Mouse (Mus musculus): ENCODE measurements around the gene Hoxa7. TPM values are rescaled to one million over a fixed set of nuclear protein-coding genes. Genes with fewer than 3 reads are reported as not detected.

Gene Hoxa7
- polyA plus RNA-seq, 1 experiment from 2014 or later = 102 TPM

GRCm38 (mm10) chr6:52218643-52219215 is 2.9 kb downstream of the Hoxa7 start:
- no peaks in the 10 kb centered on the region for H3K36me3 ChIP-seq
- peak overlapping the region; percentile 99 for H3K27ac ChIP-seq
- H3K9ac ChIP-seq = peak overlapping the region; percentile 100
- no peak for ATAC-seq (ENCODE audit: low FRiP score, low read depth)
- no peaks in the 10 kb centered on the region for H3K27me3 ChIP-seq (replicated peaks)
- H3K4me2 ChIP-seq (replicated peaks) = peak overlapping the region; percentile 99
- H3K9me3 ChIP-seq = no peaks in the 10 kb centered on the region
- WGBS = 3% methylated on average over 14 of the region's 14 CpGs
- H3K4me3 ChIP-seq = peak overlapping the region; percentile 82
- peaks cover 46% of the 10 kb centered on the region for H3K4me1 ChIP-seq

GRCm38 (mm10) chr6:52217895-52218642 is 3.6 kb downstream of the Hoxa7 start:
- H3K36me3 ChIP-seq = no peaks in the 10 kb centered on the region
- no peak for ATAC-seq (ENCODE audit: low FRiP score, low read depth)
- H3K4me3 ChIP-seq = peak overlapping the region; percentile 82
- H3K9me3 ChIP-seq = no peaks in the 10 kb centered on the region
- H3K27ac ChIP-seq = peak overlapping the region; percentile 99
- peak overlapping the region; percentile 100 for H3K9ac ChIP-seq
- 2% methylated on average over 23 of the region's 23 CpGs for WGBS
- peaks cover 46% of the 10 kb centered on the region for H3K4me1 ChIP-seq
- H3K27me3 ChIP-seq (replicated peaks) = no peaks in the 10 kb centered on the region
- H3K4me2 ChIP-seq (replicated peaks) = peak overlapping the region; percentile 99

- Histone ChIP-seq H3K4me1 (peaks cover 46% of the 10 kb centered on the region), H3K27ac (peak overlapping the region; percentile 99), H3K36me3 (no peaks in the 10 kb centered on the region), H3K9ac (peak overlapping the region; percentile 100), H3K4me3 (peak overlapping the region; percentile 82), H3K4me2 (replicated peaks) (peak overlapping the region; percentile 99), H3K9me3 (no peaks in the 10 kb centered on the region), H3K27me3 (replicated peaks) (no peaks in the 10 kb centered on the region)
- ATAC-seq (ENCODE audit: low FRiP score, low read depth) = peak; percentile 65
- WGBS = under 1% methylated on average over 25 of the region's 25 CpGs
Measured at GRCm38 (mm10) chr6:52217459-52217768, 4.2 kb downstream of the Hoxa7 start.

DNA sequence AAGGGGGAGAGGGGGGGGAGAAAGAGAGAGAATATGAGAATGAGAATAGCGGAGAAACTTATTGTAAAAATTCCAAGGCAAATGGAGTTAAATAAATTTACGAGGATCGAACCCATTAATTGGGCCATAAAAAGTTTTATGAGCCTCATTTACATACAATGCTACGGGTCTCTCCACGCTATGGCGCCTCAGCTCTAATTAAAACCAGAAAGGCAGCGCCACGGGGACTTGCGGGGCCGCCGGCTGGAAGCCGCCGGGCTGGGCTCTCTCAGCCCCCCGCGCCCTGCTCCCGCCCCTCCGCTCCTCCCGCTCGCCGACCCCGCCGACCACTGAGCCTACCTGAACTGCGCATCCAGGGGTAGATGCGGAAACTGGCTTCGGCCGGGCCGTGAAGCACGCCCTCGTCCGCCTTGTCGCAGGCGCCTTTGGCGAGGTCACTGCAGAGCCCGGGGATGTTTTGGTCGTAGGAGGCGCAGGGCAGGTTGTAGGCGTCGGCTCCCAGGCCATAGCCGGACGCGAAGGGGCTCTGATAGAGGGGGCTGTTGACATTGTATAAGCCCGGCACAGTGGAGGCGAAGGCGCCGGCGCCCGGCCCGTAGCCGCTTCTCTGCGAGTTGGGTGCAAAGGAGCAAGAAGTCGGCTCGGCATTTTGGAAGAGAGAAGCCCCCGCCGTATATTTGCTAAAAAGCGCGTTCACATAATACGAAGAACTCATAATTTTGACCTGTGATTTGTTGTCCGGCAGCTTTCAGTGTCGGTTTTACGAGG is 4.8 kb downstream of the Hoxa7 start:
- 1% methylated on average over 60 of the region's 60 CpGs for WGBS
- H3K36me3 ChIP-seq = no peaks in the 10 kb centered on the region
- H3K27me3 ChIP-seq (replicated peaks) = no peaks in the 10 kb centered on the region
- H3K4me1 ChIP-seq = peaks cover 42% of the 10 kb centered on the region
- peak; percentile 11; the same call in 1 of the 2 replicates for ATAC-seq (ENCODE audit: low FRiP score, low read depth)
- peak overlapping the region; percentile 99 for H3K4me2 ChIP-seq (replicated peaks)
- H3K9ac ChIP-seq = peak overlapping the region; percentile 100
- H3K9me3 ChIP-seq = no peaks in the 10 kb centered on the region
- H3K27ac ChIP-seq = peak overlapping the region; percentile 99
- peak overlapping the region; percentile 82 for H3K4me3 ChIP-seq

GRCm38 (mm10) chr6:52215771-52216535 is 5.7 kb downstream of the Hoxa7 start:
- under 1% methylated on average over 30 of the region's 30 CpGs for WGBS
- peak overlapping the region; percentile 99 for H3K27ac ChIP-seq
- H3K4me2 ChIP-seq (replicated peaks) = peak overlapping the region; percentile 99
- H3K4me1 ChIP-seq = peaks cover 36% of the 10 kb centered on the region
- no peaks in the 10 kb centered on the region for H3K36me3 ChIP-seq
- H3K9me3 ChIP-seq = no peaks in the 10 kb centered on the region
- no peak for ATAC-seq (ENCODE audit: low FRiP score, low read depth)
- H3K27me3 ChIP-seq (replicated peaks) = no peaks in the 10 kb centered on the region
- peak overlapping the region; percentile 100 for H3K9ac ChIP-seq
- peak overlapping the region; percentile 82 for H3K4me3 ChIP-seq

DNA sequence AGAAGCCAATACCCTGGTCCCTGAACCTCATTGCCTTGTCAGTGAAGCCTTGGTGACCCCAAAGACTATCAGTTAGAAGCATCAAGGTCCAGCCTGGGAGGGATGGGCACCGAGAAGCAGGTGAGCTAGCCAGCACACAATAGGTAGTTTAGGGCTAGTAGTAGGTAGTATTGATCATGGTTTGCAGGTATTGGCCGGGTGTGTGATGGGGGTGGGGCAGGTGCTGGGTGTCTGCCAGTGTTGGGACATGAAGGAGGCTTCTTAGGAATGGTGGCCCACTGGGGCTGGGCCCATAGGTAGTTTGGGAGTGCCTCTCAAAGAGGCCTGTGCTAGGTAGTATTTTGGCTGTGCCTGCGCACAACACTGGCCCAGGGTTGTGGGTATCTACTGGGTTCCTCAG is 6.6 kb downstream of the Hoxa7 start:
- WGBS = 14% methylated on average over 3 of the region's 3 CpGs
- no peaks in the 10 kb centered on the region for H3K9me3 ChIP-seq
- H3K4me2 ChIP-seq (replicated peaks) = peak overlapping the region; percentile 99
- H3K27me3 ChIP-seq (replicated peaks) = no peaks in the 10 kb centered on the region
- peak overlapping the region; percentile 32; the same call in 1 of the 2 replicates for H3K27ac ChIP-seq
- no peaks in the 10 kb centered on the region for H3K36me3 ChIP-seq
- H3K9ac ChIP-seq = peak overlapping the region; percentile 100
- no peak for ATAC-seq (ENCODE audit: low FRiP score, low read depth)
- peaks cover 36% of the 10 kb centered on the region for H3K4me1 ChIP-seq
- H3K4me3 ChIP-seq = peak overlapping the region; percentile 82

DNA sequence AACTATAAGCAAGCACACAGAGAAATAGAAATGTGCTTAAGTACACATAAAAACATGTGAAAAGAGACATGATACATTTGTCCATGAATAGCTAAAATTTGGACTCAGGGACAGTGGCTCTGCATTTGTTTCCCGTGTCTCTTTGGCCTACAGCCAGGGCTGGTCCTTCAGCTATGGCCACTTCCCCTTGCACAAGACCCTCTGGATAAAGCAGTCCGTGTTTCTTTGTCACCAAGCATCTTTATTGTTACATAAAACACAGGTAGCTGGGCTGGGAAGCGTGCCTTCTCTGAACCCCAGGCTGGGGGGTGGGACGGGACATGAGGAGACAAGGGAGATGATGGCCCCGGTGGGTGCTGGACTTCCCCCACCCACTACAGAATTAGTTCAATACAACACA is 7.4 kb downstream of the Hoxa7 start:
- Histone ChIP-seq H3K9ac (peak overlapping the region; percentile 100), H3K27me3 (replicated peaks) (no peaks in the 10 kb centered on the region)
- 12% methylated on average over 5 of the region's 5 CpGs for WGBS

DNA sequence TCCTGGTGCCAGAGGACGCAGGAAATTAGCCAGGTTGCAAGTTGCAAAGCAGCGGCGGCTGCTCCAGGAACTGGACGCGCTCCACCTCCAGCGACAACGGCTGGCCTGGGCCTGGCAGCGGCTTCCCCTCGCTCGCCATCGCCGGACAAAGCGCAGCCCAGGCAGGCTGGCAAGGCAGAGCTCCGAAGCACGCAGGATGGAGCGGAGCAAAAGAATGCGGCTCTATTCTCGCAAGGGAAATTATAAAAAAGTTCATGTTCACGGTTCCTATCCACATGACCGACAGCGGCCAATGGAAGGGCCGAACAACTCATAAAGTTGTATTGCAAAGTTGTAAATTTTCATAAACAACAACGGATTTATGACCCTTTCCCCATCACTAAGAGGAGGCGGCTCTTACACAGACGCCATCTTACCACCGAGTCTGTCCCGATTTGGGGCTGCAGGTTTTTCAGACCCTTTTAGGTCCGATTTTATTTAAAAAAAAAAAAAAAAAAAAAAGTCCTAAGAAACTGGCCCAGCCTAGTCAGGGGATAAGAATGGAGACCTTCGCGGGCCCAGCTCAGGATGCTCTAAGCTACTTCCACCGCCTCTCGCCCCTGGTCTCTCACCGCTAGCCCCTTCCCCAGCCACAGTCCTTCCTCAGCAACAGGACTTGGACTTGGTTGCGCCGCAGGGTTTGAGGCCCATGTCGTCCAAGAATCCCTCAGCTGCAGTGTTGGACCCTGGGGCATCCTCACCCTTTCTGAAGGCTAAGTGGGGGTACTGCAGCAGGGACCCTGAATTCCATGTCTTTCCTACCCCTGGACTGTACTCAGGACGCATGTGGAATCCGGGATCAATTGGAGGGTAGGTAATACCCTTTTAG is 8.3 kb downstream of the Hoxa7 start, which contains the start of the genes Hoxa3 and Gm28308:
Hoxa3 (minus strand) TSS at position 218 of the 868 bp plus-strand sequence.
Gm28308 (minus strand) TSS at position 221 of the 868 bp plus-strand sequence.
- 1% methylated on average over 38 of the region's 38 CpGs for WGBS
- Histone ChIP-seq H3K9me3 (no peaks in the 10 kb centered on the region), H3K9ac (peak within 1 kb of the TSS; percentile 100), H3K4me2 (replicated peaks) (peak within 1 kb of the TSS; percentile 99), H3K27me3 (replicated peaks) (no peaks in the 10 kb centered on the region), H3K27ac (peak within 1 kb of the TSS; percentile 100), H3K36me3 (no peaks in the 10 kb centered on the region), H3K4me1 (peaks cover 25% of the 10 kb centered on the region), H3K4me3 (peak within 1 kb of the TSS; percentile 92)
- ATAC-seq (ENCODE audit: low FRiP score, low read depth) = peak; percentile 52

More for the DNA sequence above, 7.4 kb downstream of the Hoxa7 start:
- Histone ChIP-seq H3K4me1 (peaks cover 33% of the 10 kb centered on the region), H3K4me2 (replicated peaks) (peak overlapping the region; percentile 99), H3K27ac (peak overlapping the region; percentile 76), H3K4me3 (peak overlapping the region; percentile 82), H3K9me3 (no peaks in the 10 kb centered on the region), H3K36me3 (no peaks in the 10 kb centered on the region)
- no peak for ATAC-seq (ENCODE audit: low FRiP score, low read depth)

- no peaks in the 10 kb centered on the region for H3K36me3 ChIP-seq
- 1% methylated on average over 22 of the region's 22 CpGs for WGBS
- no peaks in the 10 kb centered on the region for H3K27me3 ChIP-seq (replicated peaks)
- peak overlapping the region; percentile 100 for H3K9ac ChIP-seq
- peak overlapping the region; percentile 99 for H3K4me2 ChIP-seq (replicated peaks)
- ATAC-seq (ENCODE audit: low FRiP score, low read depth) = 0 out of 2 replicates have a peak, but pooled peaks have one; percentile 18
- H3K9me3 ChIP-seq = no peaks in the 10 kb centered on the region
- peaks cover 27% of the 10 kb centered on the region for H3K4me1 ChIP-seq
- H3K4me3 ChIP-seq = peak overlapping the region; percentile 92
- peak overlapping the region; percentile 100 for H3K27ac ChIP-seq
Measured at GRCm38 (mm10) chr6:52212556-52213118, 9.0 kb downstream of the Hoxa7 start.

GRCm38 (mm10) chr6:52211961-52212360 is 9.7 kb downstream of the Hoxa7 start:
- peak overlapping the region; percentile 92 for H3K4me3 ChIP-seq
- under 1% methylated on average over 13 of the region's 13 CpGs for WGBS
- peak overlapping the region; percentile 100 for H3K9ac ChIP-seq
- no peaks in the 10 kb centered on the region for H3K9me3 ChIP-seq
- H3K27ac ChIP-seq = peak overlapping the region; percentile 100
- H3K4me2 ChIP-seq (replicated peaks) = peak overlapping the region; percentile 99
- no peaks in the 10 kb centered on the region for H3K27me3 ChIP-seq (replicated peaks)
- H3K36me3 ChIP-seq = no peaks in the 10 kb centered on the region; the same call in 1 of the 2 replicates
- ATAC-seq (ENCODE audit: low FRiP score, low read depth) = no peak
- H3K4me1 ChIP-seq = peaks cover 30% of the 10 kb centered on the region
